Mouse (Mus musculus): Measurements from ENCODE around the gene Gpld1. TPM values are rescaled to one million over a fixed set of nuclear protein-coding genes. Genes with fewer than 3 reads are reported as not detected.
A peak's percentile ranks its signal among the peaks of the same experiment; 100 is the strongest.

Gpld1 gene
- polyA plus RNA-seq, 1 experiment: 0.04 TPM

GRCm38 (mm10) chr13:24933199-24933598, 9.8 kb upstream of the Gpld1 start:
- H3K27me3 ChIP-seq (ENCODE audit: control insufficient read depth, insufficient read depth, insufficient read length): no peaks in the 10 kb centered on the region
- no peak overlapping the region for H3ac ChIP-seq (ENCODE audit: control insufficient read depth, insufficient read length)
- no peaks in the 10 kb centered on the region for H3K36me3 ChIP-seq (ENCODE audit: control insufficient read depth, insufficient read depth)
- H3K4me3 ChIP-seq: no peak overlapping the region
- no peaks in the 10 kb centered on the region for H3K79me2 ChIP-seq (ENCODE audit: control insufficient read depth, insufficient read depth)
- no peak for TF ChIP-seq MYOG (IDR thresholded peaks at IDR 0.05; ENCODE audit: control insufficient read depth in 1 of 3, insufficient read depth in 1 of 3, insufficient read length in 2 of 3, low read depth in 2 of 3)
- TF ChIP-seq MAX (IDR thresholded peaks at IDR 0.05; ENCODE audit: low read depth): no peak
- no peak for TF ChIP-seq SRF (IDR thresholded peaks at IDR 0.05; ENCODE audit: control insufficient read depth, insufficient read length, low read depth)
- TF ChIP-seq MYOD1 (IDR thresholded peaks at IDR 0.05; ENCODE audit: control insufficient read depth in 1 of 3, insufficient read length in 2 of 3, low read depth in 2 of 3): no peak
- no peak for TF ChIP-seq CEBPB (IDR thresholded peaks at IDR 0.05; ENCODE audit: insufficient read depth, poor library complexity, severe bottlenecking)
- TF ChIP-seq E2F4 (IDR thresholded peaks at IDR 0.05; ENCODE audit: insufficient read depth): no peak
- TF ChIP-seq USF1 (IDR thresholded peaks at IDR 0.05; ENCODE audit: low read depth): no peak
- no peak for TF ChIP-seq TCF3 (IDR thresholded peaks at IDR 0.05; ENCODE audit: insufficient read length, low read depth)
- no peak for TF ChIP-seq TCF12 (IDR thresholded peaks at IDR 0.05; ENCODE audit: insufficient read depth, poor library complexity, severe bottlenecking)
- H3K4me2 ChIP-seq (ENCODE audit: low read depth): no peak overlapping the region

DNA sequence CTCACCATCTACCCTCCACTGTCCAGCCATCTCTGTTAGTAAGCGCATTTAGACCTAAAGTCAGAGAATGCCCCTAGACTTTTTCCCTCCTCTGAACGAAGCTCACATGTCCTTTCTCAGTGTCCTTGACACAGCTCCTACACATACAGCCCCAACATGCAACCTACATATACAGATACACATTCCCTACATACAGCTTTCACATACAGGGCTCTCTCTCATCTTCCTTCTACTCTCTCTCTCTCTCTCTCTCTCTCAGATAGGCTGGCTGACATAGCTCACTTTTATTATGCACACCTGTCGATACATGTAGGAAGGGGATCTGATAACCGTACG, 6.2 kb upstream of the Gpld1 start:
- Histone ChIP-seq H3K36me3 (ENCODE audit: control insufficient read depth, insufficient read depth) (no peaks in the 10 kb centered on the region), H3K79me2 (ENCODE audit: control insufficient read depth, insufficient read depth) (no peaks in the 10 kb centered on the region), H3K27me3 (ENCODE audit: control insufficient read depth, insufficient read depth, insufficient read length) (no peaks in the 10 kb centered on the region), H3K4me2 (ENCODE audit: low read depth) (peak overlapping the region; percentile 60), H3ac (ENCODE audit: control insufficient read depth, insufficient read length) (peak overlapping the region; percentile 48), H3K4me3 (peak overlapping the region; percentile 19)
- TF ChIP-seq MYOG (IDR thresholded peaks at IDR 0.05; ENCODE audit: control insufficient read depth in 1 of 3, insufficient read depth in 1 of 3, insufficient read length in 2 of 3, low read depth in 2 of 3) (no peak), TCF3 (IDR thresholded peaks at IDR 0.05; ENCODE audit: insufficient read length, low read depth) (no peak), MAX (IDR thresholded peaks at IDR 0.05; ENCODE audit: low read depth) (no peak), USF1 (IDR thresholded peaks at IDR 0.05; ENCODE audit: low read depth) (no peak), POLR2A (IDR thresholded peaks at IDR 0.05; ENCODE audit: insufficient read length, low read depth) (no peak), POLR2AphosphoS2 (IDR thresholded peaks at IDR 0.05; ENCODE audit: insufficient read length, low read depth) (no peak), SRF (IDR thresholded peaks at IDR 0.05; ENCODE audit: control insufficient read depth, insufficient read length, low read depth) (no peak), TCF12 (IDR thresholded peaks at IDR 0.05; ENCODE audit: insufficient read depth, poor library complexity, severe bottlenecking) (no peak), MYOD1 (IDR thresholded peaks at IDR 0.05; ENCODE audit: control insufficient read depth in 1 of 3, insufficient read length in 2 of 3, low read depth in 2 of 3) (no peak), E2F4 (IDR thresholded peaks at IDR 0.05; ENCODE audit: insufficient read depth) (no peak), CEBPB (IDR thresholded peaks at IDR 0.05; ENCODE audit: insufficient read depth, poor library complexity, severe bottlenecking) (no peak), REST (IDR thresholded peaks at IDR 0.05; ENCODE audit: insufficient read depth, insufficient read length) (no peak)

- peak within 1 kb of the TSS; percentile 19 for H3K4me3 ChIP-seq
- H3ac ChIP-seq (ENCODE audit: control insufficient read depth, insufficient read length): peak within 1 kb of the TSS; percentile 48
- no peaks in the 10 kb centered on the region for H3K79me2 ChIP-seq (ENCODE audit: control insufficient read depth, insufficient read depth)
- H3K4me2 ChIP-seq (ENCODE audit: low read depth): peak within 1 kb of the TSS; percentile 87
- H3K27me3 ChIP-seq (ENCODE audit: control insufficient read depth, insufficient read depth, insufficient read length): no peaks in the 10 kb centered on the region
- no peak for TF ChIP-seq E2F4 (IDR thresholded peaks at IDR 0.05; ENCODE audit: insufficient read depth)
- TF ChIP-seq MAX (IDR thresholded peaks at IDR 0.05; ENCODE audit: low read depth): no peak
- TF ChIP-seq TCF12 (IDR thresholded peaks at IDR 0.05; ENCODE audit: insufficient read depth, poor library complexity, severe bottlenecking): no peak
- no peak for TF ChIP-seq USF1 (IDR thresholded peaks at IDR 0.05; ENCODE audit: low read depth)
- no peak for TF ChIP-seq REST (IDR thresholded peaks at IDR 0.05; ENCODE audit: insufficient read depth, insufficient read length)
- no peak for TF ChIP-seq MYOD1 (IDR thresholded peaks at IDR 0.05; ENCODE audit: control insufficient read depth in 1 of 3, insufficient read length in 2 of 3, low read depth in 2 of 3)
- TF ChIP-seq POLR2A (IDR thresholded peaks at IDR 0.05; ENCODE audit: insufficient read length, low read depth): peak; percentile 28
- no peaks in the 10 kb centered on the region for H3K36me3 ChIP-seq (ENCODE audit: control insufficient read depth, insufficient read depth)
Measured at GRCm38 (mm10) chr13:24937108-24937838, 5.7 kb upstream of the Gpld1 start, which contains the start of gene Aldh5a1. Gene Aldh5a1 (minus strand): TSS chr13:24937661.

DNA sequence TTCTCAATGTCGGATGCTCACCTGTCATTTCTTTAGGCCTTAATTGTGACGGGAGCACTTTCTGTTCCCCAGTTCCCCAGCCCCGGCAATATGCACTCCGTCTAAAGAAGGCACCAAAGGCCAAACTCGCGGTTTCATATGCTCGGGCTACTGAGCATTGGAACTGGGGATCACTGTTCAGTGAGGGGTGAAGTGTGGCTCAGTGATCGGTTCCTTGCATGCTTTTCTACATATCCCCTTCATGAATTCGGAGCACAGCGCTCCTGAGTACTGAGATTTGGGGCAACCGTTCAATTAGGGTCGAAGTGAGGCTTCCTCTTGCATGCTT, 5.1 kb upstream of the Gpld1 start:
- H3ac ChIP-seq (ENCODE audit: control insufficient read depth, insufficient read length): peak overlapping the region; percentile 48
- TF ChIP-seq SRF (IDR thresholded peaks at IDR 0.05; ENCODE audit: control insufficient read depth, insufficient read length, low read depth) (no peak), POLR2AphosphoS2 (IDR thresholded peaks at IDR 0.05; ENCODE audit: insufficient read length, low read depth) (no peak), CEBPB (IDR thresholded peaks at IDR 0.05; ENCODE audit: insufficient read depth, poor library complexity, severe bottlenecking) (no peak), E2F4 (IDR thresholded peaks at IDR 0.05; ENCODE audit: insufficient read depth) (no peak), REST (IDR thresholded peaks at IDR 0.05; ENCODE audit: insufficient read depth, insufficient read length) (no peak), TCF12 (IDR thresholded peaks at IDR 0.05; ENCODE audit: insufficient read depth, poor library complexity, severe bottlenecking) (no peak)
- no peaks in the 10 kb centered on the region for H3K27me3 ChIP-seq (ENCODE audit: control insufficient read depth, insufficient read depth, insufficient read length)
- no peaks in the 10 kb centered on the region for H3K79me2 ChIP-seq (ENCODE audit: control insufficient read depth, insufficient read depth)
- peak overlapping the region; percentile 19 for H3K4me3 ChIP-seq
- no peaks in the 10 kb centered on the region for H3K36me3 ChIP-seq (ENCODE audit: control insufficient read depth, insufficient read depth)
- peak overlapping the region; percentile 87 for H3K4me2 ChIP-seq (ENCODE audit: low read depth)

DNA sequence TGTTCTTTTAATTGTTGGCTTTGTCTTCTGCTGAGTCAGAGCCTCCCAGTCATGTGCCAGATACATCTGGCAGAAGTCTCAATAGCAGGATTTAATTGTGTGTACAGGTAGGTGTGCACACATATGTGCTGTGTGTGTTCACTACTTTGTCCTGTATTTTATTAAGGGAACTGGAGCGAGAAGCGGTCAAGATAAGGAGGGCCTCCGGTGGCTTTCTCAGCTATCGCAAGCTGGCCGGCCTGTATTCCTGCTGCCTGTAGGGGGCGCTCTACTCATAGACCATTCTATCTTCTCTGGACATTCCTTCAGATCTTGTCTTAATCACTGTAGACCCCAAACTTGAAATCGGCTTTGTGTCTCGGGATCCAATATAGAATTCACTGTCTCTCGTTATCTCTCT, 4.3 kb upstream of the Gpld1 start:
- Histone ChIP-seq H3K4me2 (ENCODE audit: low read depth) (peak overlapping the region; percentile 87), H3K36me3 (ENCODE audit: control insufficient read depth, insufficient read depth) (no peaks in the 10 kb centered on the region)

More for the DNA sequence above, 4.3 kb upstream of the Gpld1 start:
- TF ChIP-seq POLR2AphosphoS2 (IDR thresholded peaks at IDR 0.05; ENCODE audit: insufficient read length, low read depth) (no peak), MYOD1 (IDR thresholded peaks at IDR 0.05; ENCODE audit: control insufficient read depth in 1 of 3, insufficient read length in 2 of 3, low read depth in 2 of 3) (no peak), MYOG (IDR thresholded peaks at IDR 0.05; ENCODE audit: control insufficient read depth in 1 of 3, insufficient read depth in 1 of 3, insufficient read length in 2 of 3, low read depth in 2 of 3) (no peak), SRF (IDR thresholded peaks at IDR 0.05; ENCODE audit: control insufficient read depth, insufficient read length, low read depth) (no peak), MAX (IDR thresholded peaks at IDR 0.05; ENCODE audit: low read depth) (no peak), TCF12 (IDR thresholded peaks at IDR 0.05; ENCODE audit: insufficient read depth, poor library complexity, severe bottlenecking) (no peak), E2F4 (IDR thresholded peaks at IDR 0.05; ENCODE audit: insufficient read depth) (no peak), REST (IDR thresholded peaks at IDR 0.05; ENCODE audit: insufficient read depth, insufficient read length) (no peak), USF1 (IDR thresholded peaks at IDR 0.05; ENCODE audit: low read depth) (no peak), TCF3 (IDR thresholded peaks at IDR 0.05; ENCODE audit: insufficient read length, low read depth) (no peak), POLR2A (IDR thresholded peaks at IDR 0.05; ENCODE audit: insufficient read length, low read depth) (no peak), CEBPB (IDR thresholded peaks at IDR 0.05; ENCODE audit: insufficient read depth, poor library complexity, severe bottlenecking) (no peak)
- Histone ChIP-seq H3K4me3 (no peak overlapping the region), H3ac (ENCODE audit: control insufficient read depth, insufficient read length) (no peak overlapping the region), H3K79me2 (ENCODE audit: control insufficient read depth, insufficient read depth) (no peaks in the 10 kb centered on the region), H3K27me3 (ENCODE audit: control insufficient read depth, insufficient read depth, insufficient read length) (no peaks in the 10 kb centered on the region)
